ENCODE assay signal across 12 mouse cellular contexts in the genomic region with DNA sequence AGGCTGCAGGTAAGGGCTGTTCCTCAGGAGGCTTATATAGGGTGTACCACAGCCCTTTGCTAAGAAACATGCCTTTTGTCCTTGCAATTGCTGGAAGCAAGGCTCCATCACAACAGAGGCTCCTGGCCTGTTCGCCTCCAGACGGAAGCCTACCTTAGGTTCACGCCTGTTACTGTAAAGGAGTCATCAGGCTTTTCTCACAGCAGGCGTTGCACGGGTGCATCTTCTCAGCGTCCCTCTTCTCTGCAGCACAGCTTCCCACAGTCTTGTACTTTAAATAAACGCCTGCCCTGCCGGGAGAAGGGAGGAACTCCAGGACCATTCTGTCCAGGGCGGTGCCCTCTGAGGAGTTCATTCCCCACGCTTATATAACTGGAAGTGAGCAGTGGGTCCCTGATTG.
DNase-seq lines count a peak whose midpoint lies in the region; ATAC-seq and TF ChIP-seq lines count a peak whose summit lies in the region.
"Had no signal": no experiment of that assay in that cellular context is flagged by ENCODE, and none has a peak within 500 bp of the region (broad histone marks: within the 10 kb centered on the region; RNA-seq: fewer than 3 reads in every experiment).

No protein-coding gene starts in this region.

- H3K4me2 ChIP-seq in heart, embryonic 11.5 days = no peak overlapping the region
- H3K4me2 ChIP-seq in lung, embryonic 16.5 days (ENCODE audit: low read depth, low read length) = no peak overlapping the region
- no peak overlapping the region for H3K4me2 ChIP-seq in neural tube, embryonic 15.5 days
- H3K4me2 ChIP-seq: embryonic facial prominence, embryonic 13.5 days; limb, embryonic 15.5 days had no signal

- H3K9me3 ChIP-seq in heart, embryonic 11.5 days (replicated peaks; ENCODE audit: control insufficient read depth, low read length) = no peaks in the 10 kb centered on the region
- no peaks in the 10 kb centered on the region for H3K9me3 ChIP-seq in lung, embryonic 16.5 days (ENCODE audit: control insufficient read depth, low read length)
- H3K9me3 ChIP-seq in neural tube, embryonic 15.5 days (replicated peaks) = no peaks in the 10 kb centered on the region
- H3K9me3 ChIP-seq: embryonic facial prominence, embryonic 13.5 days; limb, embryonic 15.5 days had no signal

- H3K9ac ChIP-seq in heart, embryonic 11.5 days (ENCODE audit: low read depth, low read length) = no peak overlapping the region
- no peak overlapping the region for H3K9ac ChIP-seq in lung, embryonic 16.5 days (ENCODE audit: low read length)
- no peak overlapping the region for H3K9ac ChIP-seq in neural tube, embryonic 15.5 days (replicated peaks)
- H3K9ac ChIP-seq: embryonic facial prominence, embryonic 13.5 days; limb, embryonic 15.5 days had no signal

- H3K27ac ChIP-seq in heart, embryonic 11.5 days (ENCODE audit: low read depth, low read length) = peak overlapping the region; percentile 30; the same call in 1 of the 2 replicates
- H3K27ac ChIP-seq in lung, embryonic 16.5 days (ENCODE audit: low read length) = peak overlapping the region; percentile 60
- H3K27ac ChIP-seq in neural tube, embryonic 15.5 days (replicated peaks) = 0 out of 2 replicates have a peak overlapping the region, but pooled peaks have one; percentile 60
- H3K27ac ChIP-seq in layer of hippocampus, adult 2 months = no peak overlapping the region
- H3K27ac ChIP-seq: embryonic facial prominence, embryonic 13.5 days; limb, embryonic 15.5 days had no signal

- TF ChIP-seq CTCF in layer of hippocampus, adult 2 months (conservative IDR thresholded peaks at IDR 0.05) = no peak

- no peak overlapping the region for H3K4me3 ChIP-seq in heart, embryonic 11.5 days (ENCODE audit: low read depth, low read length)
- H3K4me3 ChIP-seq in lung, embryonic 16.5 days (ENCODE audit: low read length) = no peak overlapping the region
- H3K4me3 ChIP-seq in neural tube, embryonic 15.5 days (replicated peaks) = no peak overlapping the region
- no peak overlapping the region for H3K4me3 ChIP-seq in layer of hippocampus, adult 2 months
- H3K4me3 ChIP-seq: embryonic facial prominence, embryonic 13.5 days; limb, embryonic 15.5 days; myocyte had no signal

- no peaks in the 10 kb centered on the region for H3K27me3 ChIP-seq in heart, embryonic 11.5 days (ENCODE audit: control insufficient read depth, insufficient read depth, low read length)
- H3K27me3 ChIP-seq in lung, embryonic 16.5 days (ENCODE audit: control insufficient read depth, insufficient read depth, low read depth, low read length) = no peaks in the 10 kb centered on the region
- H3K27me3 ChIP-seq in neural tube, embryonic 15.5 days (replicated peaks) = no peaks in the 10 kb centered on the region
- H3K27me3 ChIP-seq: embryonic facial prominence, embryonic 13.5 days; limb, embryonic 15.5 days had no signal

- DNase-seq in heart, postnatal 14 days = no peak
- no peak for DNase-seq in lung, postnatal 14 days
- DNase-seq in cerebellum, adult 9-11 months = peak; percentile 58
- DNase-seq in layer of hippocampus, adult 2 months (ENCODE audit: low spot score in 2 of 2) = no peak
- no peak for DNase-seq in kidney, postnatal 10 days
- DNase-seq: kidney, adult 18-20 months had no signal

- no peak for ATAC-seq in heart, embryonic 11.5 days (replicated peaks; ENCODE audit: insufficient number of reproducible peaks, low FRiP score, low TSS enrichment)
- ATAC-seq in lung, embryonic 16.5 days (ENCODE audit: low read depth) = 0 out of 2 replicates have a peak, but pooled peaks have one; percentile 15
- no peak for ATAC-seq in neural tube, embryonic 15.5 days (ENCODE audit: low FRiP score)

- H3K4me1 ChIP-seq in heart, embryonic 11.5 days (ENCODE audit: control insufficient read depth, insufficient read depth, low read length) = peaks cover 36% of the 10 kb centered on the region
- peaks cover 28% of the 10 kb centered on the region for H3K4me1 ChIP-seq in lung, embryonic 16.5 days (replicated peaks; ENCODE audit: control insufficient read depth, insufficient read depth, low read length)
- H3K4me1 ChIP-seq in neural tube, embryonic 15.5 days = peaks cover 28% of the 10 kb centered on the region

- intact Hi-C loops in heart, postnatal 14 days (cut with DNase I) = no loop called here

- H3K36me3 ChIP-seq in heart, embryonic 11.5 days (ENCODE audit: control insufficient read depth, insufficient read depth, low read length) = no peaks in the 10 kb centered on the region
- no peaks in the 10 kb centered on the region for H3K36me3 ChIP-seq in lung, embryonic 16.5 days (ENCODE audit: control insufficient read depth, insufficient read depth, low read length)
- no peaks in the 10 kb centered on the region for H3K36me3 ChIP-seq in neural tube, embryonic 15.5 days
- H3K36me3 ChIP-seq: embryonic facial prominence, embryonic 13.5 days; limb, embryonic 15.5 days had no signal

- WGBS in heart, embryonic 11.5 days (ENCODE audit: insufficient replicate concordance) = 32% methylated on average over 10 of the region's 10 CpGs
- whole genome bisulfite sequencing in lung, embryonic 16.5 days = 34% methylated on average over 10 of the region's 10 CpGs
- WGBS in neural tube, embryonic 15.5 days = 56% methylated on average over 10 of the region's 10 CpGs
